Mouse (Mus musculus): ENCODE results near the gene Klrb1f. TPM values are rescaled to one million over a fixed set of nuclear protein-coding genes. Genes with fewer than 3 reads are reported as not detected.

The Klrb1f gene
- polyA plus RNA-seq, 1 experiment from 2014 or later, result 0.13 TPM

DNA sequence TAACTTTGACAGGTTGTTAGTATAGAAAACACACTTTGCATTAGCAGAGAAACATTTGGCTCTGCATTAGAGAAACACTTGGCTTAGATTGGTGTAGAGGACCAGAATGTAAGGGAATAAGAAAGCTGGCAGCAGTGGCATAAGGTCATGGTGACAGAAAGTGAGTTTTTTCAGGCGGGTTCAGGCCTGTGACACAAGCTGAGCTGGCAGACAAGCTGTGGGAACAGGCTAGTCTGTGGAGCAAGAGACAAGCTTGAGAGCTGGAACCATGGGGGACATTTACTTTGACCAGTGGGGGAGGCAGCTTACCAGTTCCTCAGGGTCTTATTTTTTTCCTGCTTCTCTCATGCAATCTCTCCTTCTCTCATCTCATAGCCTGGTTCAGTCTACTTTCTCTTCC is 32.7 kb upstream of the Klrb1f start:
- Histone ChIP-seq H3K9ac (replicated peaks; ENCODE audit: low read length) (no peak overlapping the region), H3K4me1 (ENCODE audit: control insufficient read depth, insufficient read depth, low read length) (no peaks in the 10 kb centered on the region), H3K27me3 (ENCODE audit: control insufficient read depth, insufficient read depth, low read length) (no peaks in the 10 kb centered on the region), H3K27ac (replicated peaks; ENCODE audit: low read depth, low read length) (no peak overlapping the region), H3K4me3 (ENCODE audit: low read depth, low read length) (no peak overlapping the region), H3K9me3 (replicated peaks; ENCODE audit: control insufficient read depth, low read length) (no peaks in the 10 kb centered on the region), H3K4me2 (ENCODE audit: low read depth, low read length) (no peak overlapping the region), H3K36me3 (replicated peaks; ENCODE audit: control insufficient read depth, insufficient read depth, low read depth, low read length) (no peaks in the 10 kb centered on the region)
- DNase-seq (ENCODE audit: low spot score) (no peak), ATAC-seq (replicated peaks; ENCODE audit: insufficient number of reproducible peaks, low FRiP score, low TSS enrichment, low read depth) (no peak)
- 76% methylated on average over 1 of the region's 1 CpGs for WGBS

DNA sequence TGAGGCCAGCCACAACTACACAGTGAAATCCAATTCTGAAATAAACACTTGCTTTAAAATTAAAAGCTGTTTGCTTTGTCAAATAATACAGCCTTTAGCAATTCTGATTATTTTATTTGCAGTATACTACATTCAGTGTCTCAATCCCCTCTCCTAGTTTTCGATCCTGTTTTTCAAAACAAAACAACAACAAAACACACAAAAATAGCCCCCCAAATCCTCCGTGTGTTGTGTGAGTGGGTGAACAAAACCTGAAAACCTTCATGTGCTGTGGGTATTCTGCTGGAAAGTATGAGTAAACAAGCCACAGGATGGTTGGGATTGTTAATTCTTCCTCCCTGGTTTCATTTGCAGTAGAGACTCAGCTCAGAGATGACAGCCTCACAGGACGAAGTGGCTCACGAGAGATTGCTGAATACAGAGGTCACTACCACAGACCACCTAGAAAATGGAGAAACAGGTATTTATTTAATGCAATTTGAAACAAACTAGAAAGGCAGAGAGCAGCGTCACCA is 31.9 kb upstream of the Klrb1f start:
- H3K27me3 ChIP-seq (ENCODE audit: control insufficient read depth, insufficient read depth, low read length), result no peaks in the 10 kb centered on the region
- 82% methylated on average over 5 of the region's 5 CpGs for WGBS
- H3K9me3 ChIP-seq (replicated peaks; ENCODE audit: control insufficient read depth, low read length), result no peaks in the 10 kb centered on the region
- ATAC-seq (replicated peaks; ENCODE audit: insufficient number of reproducible peaks, low FRiP score, low TSS enrichment, low read depth) (no peak), DNase-seq (ENCODE audit: low spot score) (no peak)
- no peak overlapping the region for H3K4me3 ChIP-seq (ENCODE audit: low read depth, low read length)
- H3K36me3 ChIP-seq (replicated peaks; ENCODE audit: control insufficient read depth, insufficient read depth, low read depth, low read length), result no peaks in the 10 kb centered on the region
- no peak overlapping the region for H3K9ac ChIP-seq (replicated peaks; ENCODE audit: low read length)
- H3K4me1 ChIP-seq (ENCODE audit: control insufficient read depth, insufficient read depth, low read length), result no peaks in the 10 kb centered on the region
- no peak overlapping the region for H3K27ac ChIP-seq (replicated peaks; ENCODE audit: low read depth, low read length)
- no peak overlapping the region for H3K4me2 ChIP-seq (ENCODE audit: low read depth, low read length)

DNA sequence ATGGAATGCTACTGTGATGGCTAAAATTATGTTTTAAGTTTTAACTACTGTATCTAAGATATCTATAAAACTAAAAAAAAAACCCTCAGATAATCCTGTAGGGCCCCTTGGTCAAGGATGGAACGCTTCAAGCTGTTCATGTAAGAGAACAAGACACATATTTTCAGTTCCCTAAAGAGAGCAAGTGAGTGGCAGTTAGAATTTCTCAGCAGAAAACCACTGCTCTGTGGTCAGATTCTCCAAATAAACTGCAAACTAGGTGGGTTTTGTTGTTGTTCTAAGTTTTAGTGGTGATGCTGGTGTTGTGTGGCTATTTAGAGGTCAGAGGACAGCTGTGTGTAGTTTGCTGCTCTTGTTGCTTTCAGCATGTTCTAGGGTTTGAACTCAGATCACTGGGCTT is 31.3 kb upstream of the Klrb1f start:
- H3K36me3 ChIP-seq (replicated peaks; ENCODE audit: control insufficient read depth, insufficient read depth, low read depth, low read length), result no peaks in the 10 kb centered on the region
- H3K9ac ChIP-seq (replicated peaks; ENCODE audit: low read length), result no peak overlapping the region
- no peak overlapping the region for H3K27ac ChIP-seq (replicated peaks; ENCODE audit: low read depth, low read length)
- ATAC-seq (replicated peaks; ENCODE audit: insufficient number of reproducible peaks, low FRiP score, low TSS enrichment, low read depth), result no peak
- H3K4me2 ChIP-seq (ENCODE audit: low read depth, low read length), result no peak overlapping the region
- H3K27me3 ChIP-seq (ENCODE audit: control insufficient read depth, insufficient read depth, low read length), result no peaks in the 10 kb centered on the region
- H3K4me1 ChIP-seq (ENCODE audit: control insufficient read depth, insufficient read depth, low read length), result no peaks in the 10 kb centered on the region
- 87% methylated on average over 1 of the region's 1 CpGs for WGBS
- H3K4me3 ChIP-seq (ENCODE audit: low read depth, low read length), result no peak overlapping the region
- DNase-seq (ENCODE audit: low spot score), result no peak
- H3K9me3 ChIP-seq (replicated peaks; ENCODE audit: control insufficient read depth, low read length), result no peaks in the 10 kb centered on the region

DNA sequence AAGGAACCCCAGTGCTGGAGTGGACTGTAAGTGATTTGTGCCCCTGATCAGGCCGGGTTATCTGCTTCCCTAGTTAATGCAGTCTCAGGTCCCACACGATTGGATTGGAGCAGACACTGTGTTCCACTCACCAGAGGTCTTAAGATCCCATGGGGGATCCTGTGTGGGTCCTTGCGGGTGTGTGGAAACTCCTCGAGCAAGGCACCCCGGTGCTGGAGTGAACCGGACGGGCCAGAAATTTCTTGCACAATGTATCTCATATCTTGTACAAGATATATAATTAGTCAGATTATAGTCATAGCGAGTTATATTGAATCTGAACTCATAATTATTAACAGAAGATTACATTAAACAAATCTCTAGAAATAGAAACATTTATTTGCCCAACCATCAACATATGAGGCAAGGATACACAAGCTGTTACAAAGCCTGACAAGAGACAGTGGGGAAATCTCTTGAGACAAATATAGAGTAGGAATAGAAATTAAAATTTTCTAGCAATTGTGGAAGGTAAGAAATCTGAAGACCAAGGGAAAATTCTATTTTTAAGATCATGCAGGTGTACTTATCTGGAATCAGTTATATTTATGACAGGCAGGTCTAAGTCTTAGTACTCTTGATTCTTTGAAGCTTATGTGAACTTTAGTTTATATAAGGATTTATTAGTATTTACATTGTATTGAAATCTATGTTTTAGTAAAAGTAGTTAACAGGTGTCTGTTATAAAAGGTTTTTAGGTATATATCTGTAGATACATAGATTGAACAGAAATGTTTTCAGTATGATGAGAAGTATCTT is 18.1 kb upstream of the Klrb1f start:
- Histone ChIP-seq H3K9me3 (replicated peaks; ENCODE audit: control insufficient read depth, low read length) (no peaks in the 10 kb centered on the region), H3K4me2 (ENCODE audit: low read depth, low read length) (no peak overlapping the region), H3K9ac (replicated peaks; ENCODE audit: low read length) (no peak overlapping the region), H3K36me3 (replicated peaks; ENCODE audit: control insufficient read depth, insufficient read depth, low read depth, low read length) (no peaks in the 10 kb centered on the region), H3K4me3 (ENCODE audit: low read depth, low read length) (no peak overlapping the region), H3K27me3 (ENCODE audit: control insufficient read depth, insufficient read depth, low read length) (no peaks in the 10 kb centered on the region), H3K27ac (replicated peaks; ENCODE audit: low read depth, low read length) (no peak overlapping the region), H3K4me1 (ENCODE audit: control insufficient read depth, insufficient read depth, low read length) (no peaks in the 10 kb centered on the region)
- WGBS, result 90% methylated on average over 8 of the region's 8 CpGs
- ATAC-seq (replicated peaks; ENCODE audit: insufficient number of reproducible peaks, low FRiP score, low TSS enrichment, low read depth) (no peak), DNase-seq (ENCODE audit: low spot score) (no peak)

DNA sequence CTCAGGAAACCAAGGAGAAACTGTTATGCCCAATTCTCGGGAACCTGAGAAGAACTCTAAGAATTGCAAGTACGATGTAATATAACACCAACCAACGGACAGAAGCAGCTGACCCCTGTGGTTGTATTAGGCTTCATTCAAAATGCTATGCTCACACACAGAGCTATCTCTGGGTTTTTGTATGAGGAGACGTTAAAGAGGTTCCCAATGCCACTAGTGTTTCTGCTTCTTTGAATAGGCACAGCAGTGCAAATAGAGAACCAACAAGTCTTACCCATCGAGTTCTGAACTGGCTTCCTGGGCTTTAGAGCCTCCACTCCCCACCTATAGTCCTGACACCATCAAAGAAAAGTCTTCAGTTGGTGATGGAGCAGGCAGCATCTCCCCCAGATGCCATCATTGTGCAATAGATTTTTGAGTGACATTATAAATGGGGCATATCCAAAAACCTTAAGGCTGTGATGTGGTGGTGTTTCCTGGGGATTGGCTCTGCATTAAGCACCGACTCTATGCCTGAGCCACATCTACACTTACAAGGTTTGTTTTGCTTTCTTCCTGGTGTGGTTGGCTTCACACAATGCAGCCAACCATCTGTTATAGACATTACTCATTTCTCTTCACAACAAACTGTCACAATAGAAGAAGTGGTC is 15.4 kb upstream of the Klrb1f start:
- ATAC-seq (replicated peaks; ENCODE audit: insufficient number of reproducible peaks, low FRiP score, low TSS enrichment, low read depth), result no peak
- Histone ChIP-seq H3K9me3 (replicated peaks; ENCODE audit: control insufficient read depth, low read length) (no peaks in the 10 kb centered on the region), H3K27me3 (ENCODE audit: control insufficient read depth, insufficient read depth, low read length) (no peaks in the 10 kb centered on the region)

DNA sequence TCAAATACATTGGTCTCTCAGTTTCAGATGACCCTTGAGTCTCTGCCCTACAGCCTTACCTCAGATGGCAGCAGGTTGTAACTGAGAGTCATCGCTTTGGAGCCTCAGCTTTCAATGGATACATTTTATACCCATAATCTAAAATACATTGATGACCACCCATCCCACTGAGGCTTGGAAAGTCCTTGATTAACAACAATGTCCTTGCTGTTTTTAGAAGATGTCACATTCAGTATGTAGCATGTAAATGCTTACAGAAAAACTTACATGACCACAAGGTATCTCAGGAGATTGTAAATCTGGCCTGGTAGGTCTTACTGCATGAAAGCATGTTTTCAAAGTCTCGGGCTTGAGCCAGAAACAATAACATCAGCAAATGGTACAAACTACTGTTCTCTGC is 14.7 kb upstream of the Klrb1f start:
- no peaks in the 10 kb centered on the region for H3K4me1 ChIP-seq (ENCODE audit: control insufficient read depth, insufficient read depth, low read length)
- WGBS, result 86% methylated on average over 2 of the region's 2 CpGs
- DNase-seq (ENCODE audit: low spot score) (no peak), ATAC-seq (replicated peaks; ENCODE audit: insufficient number of reproducible peaks, low FRiP score, low TSS enrichment, low read depth) (no peak)
- no peak overlapping the region for H3K4me2 ChIP-seq (ENCODE audit: low read depth, low read length)
- no peaks in the 10 kb centered on the region for H3K36me3 ChIP-seq (replicated peaks; ENCODE audit: control insufficient read depth, insufficient read depth, low read depth, low read length)
- no peaks in the 10 kb centered on the region for H3K27me3 ChIP-seq (ENCODE audit: control insufficient read depth, insufficient read depth, low read length)
- no peak overlapping the region for H3K27ac ChIP-seq (replicated peaks; ENCODE audit: low read depth, low read length)
- no peak overlapping the region for H3K9ac ChIP-seq (replicated peaks; ENCODE audit: low read length)
- H3K4me3 ChIP-seq (ENCODE audit: low read depth, low read length), result no peak overlapping the region
- no peaks in the 10 kb centered on the region for H3K9me3 ChIP-seq (replicated peaks; ENCODE audit: control insufficient read depth, low read length)

More for the DNA sequence above, 15.4 kb upstream of the Klrb1f start:
- Histone ChIP-seq H3K4me3 (ENCODE audit: low read depth, low read length) (no peak overlapping the region), H3K27ac (replicated peaks; ENCODE audit: low read depth, low read length) (no peak overlapping the region), H3K36me3 (replicated peaks; ENCODE audit: control insufficient read depth, insufficient read depth, low read depth, low read length) (no peaks in the 10 kb centered on the region), H3K4me2 (ENCODE audit: low read depth, low read length) (no peak overlapping the region), H3K9ac (replicated peaks; ENCODE audit: low read length) (no peak overlapping the region), H3K4me1 (ENCODE audit: control insufficient read depth, insufficient read depth, low read length) (no peaks in the 10 kb centered on the region)
- 49% methylated on average over 6 of the region's 6 CpGs for WGBS
- DNase-seq (ENCODE audit: low spot score), result no peak

DNA sequence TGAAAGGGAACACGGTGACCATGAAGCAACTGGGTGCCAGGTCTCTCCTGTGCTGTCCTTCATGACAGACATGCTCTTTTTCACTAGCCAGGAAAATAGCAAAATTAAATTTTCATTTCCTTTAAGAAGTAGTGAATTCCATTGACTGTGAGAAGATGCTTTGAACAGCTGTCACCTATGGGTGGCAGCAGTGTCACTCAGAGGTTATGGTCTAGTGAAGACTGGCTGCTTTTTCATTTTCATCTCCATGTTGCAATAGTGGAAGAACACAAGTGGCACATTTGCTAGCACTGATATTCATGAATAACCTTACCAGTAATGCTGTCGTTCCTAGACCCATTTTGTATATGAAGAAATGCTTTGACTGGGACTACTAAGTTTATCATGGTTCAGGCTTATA is 12.3 kb upstream of the Klrb1f start:
- Histone ChIP-seq H3K9me3 (replicated peaks; ENCODE audit: control insufficient read depth, low read length) (no peaks in the 10 kb centered on the region), H3K27me3 (ENCODE audit: control insufficient read depth, insufficient read depth, low read length) (no peaks in the 10 kb centered on the region), H3K4me2 (ENCODE audit: low read depth, low read length) (no peak overlapping the region), H3K4me1 (ENCODE audit: control insufficient read depth, insufficient read depth, low read length) (no peaks in the 10 kb centered on the region), H3K27ac (replicated peaks; ENCODE audit: low read depth, low read length) (no peak overlapping the region), H3K4me3 (ENCODE audit: low read depth, low read length) (no peak overlapping the region), H3K9ac (replicated peaks; ENCODE audit: low read length) (no peak overlapping the region), H3K36me3 (replicated peaks; ENCODE audit: control insufficient read depth, insufficient read depth, low read depth, low read length) (no peaks in the 10 kb centered on the region)
- ATAC-seq (replicated peaks; ENCODE audit: insufficient number of reproducible peaks, low FRiP score, low TSS enrichment, low read depth) (no peak), DNase-seq (ENCODE audit: low spot score) (no peak)
- 83% methylated on average over 2 of the region's 2 CpGs for whole genome bisulfite sequencing

DNA sequence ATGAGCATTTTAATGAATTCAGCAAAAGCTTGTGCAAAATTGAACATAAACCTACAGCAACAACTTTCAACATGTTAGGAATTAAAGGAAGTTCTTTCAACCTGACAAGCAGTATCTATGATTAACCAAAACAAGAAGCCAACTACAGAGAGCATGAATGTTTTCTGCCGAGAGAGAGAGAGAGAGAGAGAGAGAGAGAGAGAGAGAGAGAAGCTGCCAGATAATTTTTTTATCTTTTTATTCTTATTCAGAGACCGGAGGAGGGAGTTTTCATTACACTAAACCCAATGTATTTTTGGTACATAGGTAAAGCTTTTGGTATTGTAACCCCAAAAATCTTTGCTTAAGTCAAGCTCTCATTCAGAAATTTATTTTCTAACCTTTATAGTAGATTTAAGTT is 10.7 kb upstream of the Klrb1f start:
- H3K4me3 ChIP-seq (ENCODE audit: low read depth, low read length), result no peak overlapping the region
- H3K27me3 ChIP-seq (ENCODE audit: control insufficient read depth, insufficient read depth, low read length), result no peaks in the 10 kb centered on the region
- no peaks in the 10 kb centered on the region for H3K4me1 ChIP-seq (ENCODE audit: control insufficient read depth, insufficient read depth, low read length)
- no peak overlapping the region for H3K27ac ChIP-seq (replicated peaks; ENCODE audit: low read depth, low read length)
- no peak for ATAC-seq (replicated peaks; ENCODE audit: insufficient number of reproducible peaks, low FRiP score, low TSS enrichment, low read depth)
- H3K4me2 ChIP-seq (ENCODE audit: low read depth, low read length), result no peak overlapping the region
- no peak overlapping the region for H3K9ac ChIP-seq (replicated peaks; ENCODE audit: low read length)
- no peak for DNase-seq (ENCODE audit: low spot score)
- no peaks in the 10 kb centered on the region for H3K36me3 ChIP-seq (replicated peaks; ENCODE audit: control insufficient read depth, insufficient read depth, low read depth, low read length)
- H3K9me3 ChIP-seq (replicated peaks; ENCODE audit: control insufficient read depth, low read length), result no peaks in the 10 kb centered on the region
- 76% methylated on average over 2 of the region's 2 CpGs for WGBS

Measured in embryonic facial prominence, embryonic 11.5 days (tissue).